Mouse (Mus musculus): ENCODE results near the gene Traip. TPM values are rescaled to one million over a fixed set of nuclear protein-coding genes. Genes with fewer than 3 reads are reported as not detected.
A peak's percentile ranks its signal among the peaks of the same experiment; 100 is the strongest.

Traip gene
- polyA plus RNA-seq, 1 experiment from 2014 or later = 17.3 TPM

- Histone ChIP-seq H3K27me3 (no peaks in the 10 kb centered on the region), H3K4me2 (peak within 1 kb of the TSS; percentile 93), H3K4me3 (replicated peaks) (peak within 1 kb of the TSS; percentile 77), H3K27ac (peak within 1 kb of the TSS; percentile 98), H3K36me3 (peaks cover 50% of the 10 kb centered on the region), H3K9me3 (replicated peaks) (no peaks in the 10 kb centered on the region), H3K9ac (peak within 1 kb of the TSS; percentile 92), H3K4me1 (replicated peaks) (peaks cover 97% of the 10 kb centered on the region)
- 41% methylated on average over 12 of the region's 12 CpGs for WGBS (ENCODE audit: insufficient replicate concordance)
- DNase-seq = peak; percentile 81
- peak; percentile 82 for ATAC-seq (ENCODE audit: low read depth)
Observed at GRCm38 (mm10) chr9:107975399-107976386, 25.8 kb downstream of the Traip start, which contains the start of gene Uba7. TSS of gene Uba7 (plus strand) at chr9:107975505.

- no peak for ATAC-seq (ENCODE audit: low read depth)
- H3K36me3 ChIP-seq = peaks cover 73% of the 10 kb centered on the region
- no peaks in the 10 kb centered on the region for H3K27me3 ChIP-seq
- 0 out of 2 replicates have a peak overlapping the region, but pooled peaks have one; percentile 31 for H3K9ac ChIP-seq
- no peak overlapping the region; the same call in 1 of the 2 replicates for H3K4me3 ChIP-seq (replicated peaks)
- DNase-seq = no peak
- 90% methylated on average over 12 of the region's 12 CpGs for WGBS (ENCODE audit: insufficient replicate concordance)
- no peaks in the 10 kb centered on the region for H3K9me3 ChIP-seq (replicated peaks)
- peak overlapping the region; percentile 98 for H3K27ac ChIP-seq
- H3K4me2 ChIP-seq = peak overlapping the region; percentile 93; the same call in 1 of the 2 replicates
- H3K4me1 ChIP-seq (replicated peaks) = peaks cover 97% of the 10 kb centered on the region
Observed at GRCm38 (mm10) chr9:107978815-107979214, 28.9 kb downstream of the Traip start.

GRCm38 (mm10) chr9:107981684-107982605 is 32.0 kb downstream of the Traip start:
- Histone ChIP-seq H3K36me3 (peaks cover 76% of the 10 kb centered on the region), H3K9me3 (replicated peaks) (no peaks in the 10 kb centered on the region), H3K27ac (peak overlapping the region; percentile 98), H3K4me1 (replicated peaks) (peaks cover 96% of the 10 kb centered on the region), H3K4me2 (peak overlapping the region; percentile 93), H3K27me3 (no peaks in the 10 kb centered on the region), H3K4me3 (replicated peaks) (peak overlapping the region; percentile 83), H3K9ac (peak overlapping the region; percentile 94)
- no peak for ATAC-seq (ENCODE audit: low read depth)
- 23% methylated on average over 7 of the region's 7 CpGs for WGBS (ENCODE audit: insufficient replicate concordance)
- no peak for DNase-seq

DNA sequence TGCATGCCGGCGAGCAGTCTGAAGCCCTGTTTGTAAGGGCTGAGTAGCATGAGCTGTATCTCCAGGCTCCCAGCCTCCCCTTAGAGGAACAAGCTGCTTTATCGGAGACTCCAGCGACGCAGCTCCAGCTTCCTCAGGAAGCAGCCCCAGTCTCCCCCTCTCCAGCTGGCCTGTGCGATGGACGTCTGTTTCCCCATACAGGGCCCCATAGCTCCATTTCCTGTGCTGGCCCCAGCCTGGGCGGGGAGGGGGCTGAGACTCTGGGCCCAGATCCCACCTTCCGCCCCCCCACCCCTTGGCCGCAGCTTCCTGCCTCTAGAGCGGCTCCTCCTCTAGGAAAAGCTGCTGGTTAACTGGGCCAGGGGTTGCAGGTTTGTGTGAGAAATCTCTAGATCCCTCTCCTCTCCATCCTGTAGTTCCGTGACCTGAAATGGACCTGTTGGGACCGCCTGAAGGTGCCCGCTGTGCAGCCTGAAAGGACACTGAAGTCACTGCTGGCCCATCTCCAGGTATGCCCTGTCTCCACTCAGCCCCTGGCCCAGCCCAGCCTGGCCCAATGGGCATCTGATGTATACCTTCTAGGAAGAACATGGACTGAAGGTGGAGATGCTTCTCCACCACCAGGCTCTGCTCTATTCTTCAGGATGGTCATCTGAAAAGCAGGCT is 32.9 kb downstream of the Traip start, which contains the start of gene Gm20661:
Gm20661 (plus strand) TSS at position 378 of the 666 bp plus-strand sequence.
- H3K9me3 ChIP-seq (replicated peaks) = no peaks in the 10 kb centered on the region
- peaks cover 68% of the 10 kb centered on the region for H3K36me3 ChIP-seq
- H3K4me2 ChIP-seq = peak within 1 kb of the TSS; percentile 93
- peak within 1 kb of the TSS; percentile 83 for H3K4me3 ChIP-seq (replicated peaks)
- H3K9ac ChIP-seq = peak within 1 kb of the TSS; percentile 94
- peak; percentile 80 for ATAC-seq (ENCODE audit: low read depth)
- H3K4me1 ChIP-seq (replicated peaks) = peaks cover 94% of the 10 kb centered on the region
- WGBS (ENCODE audit: insufficient replicate concordance) = 9% methylated on average over 14 of the region's 14 CpGs
- DNase-seq = peak; percentile 87
- peak within 1 kb of the TSS; percentile 98 for H3K27ac ChIP-seq
- no peaks in the 10 kb centered on the region for H3K27me3 ChIP-seq

GRCm38 (mm10) chr9:107983421-107983890 is 33.5 kb downstream of the Traip start:
- ATAC-seq (ENCODE audit: low read depth) = no peak
- Histone ChIP-seq H3K4me3 (replicated peaks) (peak overlapping the region; percentile 83), H3K9ac (peak overlapping the region; percentile 94), H3K4me2 (peak overlapping the region; percentile 93), H3K36me3 (peaks cover 61% of the 10 kb centered on the region), H3K4me1 (replicated peaks) (peaks cover 91% of the 10 kb centered on the region), H3K27ac (peak overlapping the region; percentile 98), H3K9me3 (replicated peaks) (no peaks in the 10 kb centered on the region), H3K27me3 (no peaks in the 10 kb centered on the region)
- WGBS (ENCODE audit: insufficient replicate concordance) = 11% methylated on average over 4 of the region's 4 CpGs
- peak; percentile 56 for DNase-seq

- Histone ChIP-seq H3K9me3 (replicated peaks) (no peaks in the 10 kb centered on the region), H3K9ac (peak overlapping the region; percentile 94), H3K27ac (peak overlapping the region; percentile 98), H3K27me3 (no peaks in the 10 kb centered on the region), H3K4me2 (peak overlapping the region; percentile 93), H3K4me1 (replicated peaks) (peaks cover 83% of the 10 kb centered on the region), H3K36me3 (peaks cover 54% of the 10 kb centered on the region), H3K4me3 (replicated peaks) (peak overlapping the region; percentile 83)
- ATAC-seq (ENCODE audit: low read depth) (no peak), DNase-seq (no peak)
- 24% methylated on average over 19 of the region's 19 CpGs for WGBS (ENCODE audit: insufficient replicate concordance)
Observed at GRCm38 (mm10) chr9:107984052-107984753, 34.3 kb downstream of the Traip start.

GRCm38 (mm10) chr9:107984754-107985055 is 34.8 kb downstream of the Traip start:
- DNase-seq = no peak
- H3K4me1 ChIP-seq (replicated peaks) = peaks cover 81% of the 10 kb centered on the region
- ATAC-seq (ENCODE audit: low read depth) = no peak

GRCm38 (mm10) chr9:107985131-107986119 is 35.5 kb downstream of the Traip start, which contains the start of gene Inka1:
TSS of gene Inka1 (minus strand) at chr9:107985879.
- Histone ChIP-seq H3K27me3 (no peaks in the 10 kb centered on the region), H3K36me3 (peaks cover 42% of the 10 kb centered on the region), H3K9me3 (replicated peaks) (no peaks in the 10 kb centered on the region), H3K4me3 (replicated peaks) (peak within 1 kb of the TSS; percentile 83), H3K4me1 (replicated peaks) (peaks cover 81% of the 10 kb centered on the region), H3K27ac (peak within 1 kb of the TSS; percentile 98), H3K4me2 (peak within 1 kb of the TSS; percentile 93), H3K9ac (peak within 1 kb of the TSS; percentile 94)
- under 1% methylated on average over 58 of the region's 58 CpGs for WGBS (ENCODE audit: insufficient replicate concordance)
- DNase-seq = peak; percentile 86
- peak; percentile 75 for ATAC-seq (ENCODE audit: low read depth)

More at GRCm38 (mm10) chr9:107984754-107985055, 34.8 kb downstream of the Traip start:
- peaks cover 49% of the 10 kb centered on the region for H3K36me3 ChIP-seq
- H3K27me3 ChIP-seq = no peaks in the 10 kb centered on the region
- H3K4me3 ChIP-seq (replicated peaks) = peak overlapping the region; percentile 83
- peak overlapping the region; percentile 98 for H3K27ac ChIP-seq
- WGBS (ENCODE audit: insufficient replicate concordance) = 9% methylated on average over 9 of the region's 9 CpGs
- peak overlapping the region; percentile 93 for H3K4me2 ChIP-seq
- peak overlapping the region; percentile 94 for H3K9ac ChIP-seq
- no peaks in the 10 kb centered on the region for H3K9me3 ChIP-seq (replicated peaks)

GRCm38 (mm10) chr9:107986376-107986775 is 36.4 kb downstream of the Traip start:
- H3K27me3 ChIP-seq = no peaks in the 10 kb centered on the region
- peaks cover 32% of the 10 kb centered on the region for H3K36me3 ChIP-seq
- peak overlapping the region; percentile 98 for H3K27ac ChIP-seq
- ATAC-seq (ENCODE audit: low read depth) (no peak), DNase-seq (peak; percentile 73)
- under 1% methylated on average over 18 of the region's 18 CpGs for WGBS (ENCODE audit: insufficient replicate concordance)
- peak overlapping the region; percentile 94 for H3K9ac ChIP-seq
- peak overlapping the region; percentile 93 for H3K4me2 ChIP-seq
- H3K9me3 ChIP-seq (replicated peaks) = no peaks in the 10 kb centered on the region
- peak overlapping the region; percentile 83 for H3K4me3 ChIP-seq (replicated peaks)
- peaks cover 72% of the 10 kb centered on the region for H3K4me1 ChIP-seq (replicated peaks)
